Mouse (Mus musculus) CH12.LX (cell line): ENCODE results near the gene Acot7. TPM values are rescaled to one million over a fixed set of nuclear protein-coding genes. Genes with fewer than 3 reads are reported as not detected.
A peak's percentile ranks its signal among the peaks of the same experiment; 100 is the strongest.

Experiments
- DNase-seq: peaks from one replicate; pipeline ENCODE4 v3.0.0-alpha.2; 2013; ENCODE audit errors: extremely low read depth
- H3K27ac ChIP-seq: 2 replicates; pipeline ENCODE4 v1.5.1; 2012; ENCODE audit warnings: low read depth, mild to moderate bottlenecking, control low read depth, moderate library complexity; ENCODE audit not compliant: insufficient read depth
- H3K27me3 ChIP-seq: replicated peaks from 2 replicates; pipeline ENCODE3; 2012; ENCODE audit warnings: inconsistent platforms
- H3K36me3 ChIP-seq, 2 experiments: replicated peaks in 1 of 2; 2 replicates each; pipeline versions ENCODE3 to v1.6.1; 2012; ENCODE audit warnings: inconsistent platforms in 1 of 2, low read length in 1 of 2, mild to moderate bottlenecking in 1 of 2, mixed read lengths in 1 of 2, moderate library complexity in 1 of 2; ENCODE audit not compliant: control insufficient read depth in 1 of 2, insufficient read depth in 1 of 2
- H3K4me1 ChIP-seq, 2 experiments: 2 replicates each; pipeline ENCODE4 v1.6.1; 2012; ENCODE audit warnings: inconsistent platforms in 1 of 2, moderate library complexity in 1 of 2; ENCODE audit not compliant: insufficient read depth in 2 of 2, control insufficient read depth in 1 of 2
- H3K4me2 ChIP-seq: 2 replicates; pipeline ENCODE4 v1.6.1; 2012; ENCODE audit warnings: low read depth, mild to moderate bottlenecking, control low read depth; ENCODE audit not compliant: poor library complexity, insufficient read depth, severe bottlenecking
- H3K4me3 ChIP-seq, 3 experiments: fragments of 150-350 bp in 1 of 3; sonication (generic) in 1 of 3; replicated peaks in 1 of 3; 2 replicates each; pipeline versions ENCODE3 to v1.5.1; 2011 to 2012; ENCODE audit warnings: low read depth in 2 of 3, low read length in 2 of 3, mild to moderate bottlenecking in 2 of 3, moderate library complexity in 2 of 3, control low read depth in 1 of 3, improper control_type of control experiment in 1 of 3, inconsistent platforms in 1 of 3, mixed read lengths in 1 of 3; ENCODE audit not compliant: poor library complexity in 1 of 3
- H3K79me2 ChIP-seq: replicated peaks from 2 replicates; pipeline ENCODE4 v1.6.1; 2012; ENCODE audit warnings: mild to moderate bottlenecking, moderate library complexity; ENCODE audit not compliant: control insufficient read depth, poor library complexity, insufficient read depth, severe bottlenecking; ENCODE audit errors: extremely low read depth
- H3K9ac ChIP-seq: 2 replicates; pipeline ENCODE4 v1.6.1; 2012; ENCODE audit warnings: low read depth, mild to moderate bottlenecking, control low read depth, moderate library complexity; ENCODE audit not compliant: insufficient read depth
- H3K9me3 ChIP-seq: replicated peaks from 2 replicates; pipeline ENCODE3; 2012; ENCODE audit warnings: low read length, inconsistent platforms, mixed read lengths
- CHD1 ChIP-seq: IDR thresholded peaks from 2 replicates; pipeline ENCODE4 v1.6.1; 2012; ENCODE audit warnings: low read depth, low read length, improper control_type of control experiment, inconsistent platforms
- CTCF ChIP-seq, 2 experiments: IDR thresholded peaks in 1 of 2; conservative IDR thresholded peaks in 1 of 2; 2 replicates each; pipeline ENCODE4 v1.5.1; 2011 to 2012; ENCODE audit warnings: low read depth in 2 of 2, low read length in 2 of 2, improper control_type of control experiment in 1 of 2, inconsistent platforms in 1 of 2, mild to moderate bottlenecking in 1 of 2, moderate library complexity in 1 of 2
- E2F4 ChIP-seq: IDR thresholded peaks from 2 replicates; pipeline ENCODE4 v1.6.1; 2011; ENCODE audit warnings: low read depth, low read length, improper control_type of control experiment; ENCODE audit not compliant: insufficient replicate concordance
- ELF1 ChIP-seq: IDR thresholded peaks from 2 replicates; pipeline ENCODE4 v1.6.1; 2014; ENCODE audit warnings: low read depth, mild to moderate bottlenecking, inconsistent platforms, low read length, improper control_type of control experiment
- EP300 ChIP-seq: IDR thresholded peaks from 2 replicates; pipeline ENCODE4 v1.6.1; 2011; ENCODE audit warnings: low read length, improper control_type of control experiment
- ETS1 ChIP-seq: conservative IDR thresholded peaks from 2 replicates; pipeline ENCODE4 v1.6.1; 2012; ENCODE audit warnings: low read depth, mild to moderate bottlenecking, inconsistent platforms, low read length, improper control_type of control experiment, moderate library complexity
- GABPA ChIP-seq: IDR thresholded peaks from 2 replicates; pipeline ENCODE4 v1.6.1; 2012; ENCODE audit warnings: low read depth, low read length, improper control_type of control experiment, inconsistent platforms; ENCODE audit not compliant: insufficient replicate concordance
- HCFC1 ChIP-seq: IDR thresholded peaks from 2 replicates; pipeline ENCODE4 v1.6.1; 2012; ENCODE audit warnings: low read depth, mild to moderate bottlenecking, inconsistent platforms, low read length, improper control_type of control experiment
- IRF4 ChIP-seq: IDR thresholded peaks from 2 replicates; pipeline ENCODE4 v1.6.1; 2014; ENCODE audit warnings: low read depth, mild to moderate bottlenecking, inconsistent platforms, low read length, improper control_type of control experiment
- JUND ChIP-seq: conservative IDR thresholded peaks from 2 replicates; pipeline ENCODE4 v1.6.1; 2011; ENCODE audit warnings: low read depth, low read length, improper control_type of control experiment
- MAFK ChIP-seq: IDR thresholded peaks from 2 replicates; pipeline ENCODE4 v1.6.1; 2011; ENCODE audit warnings: low read length, improper control_type of control experiment; ENCODE audit not compliant: insufficient replicate concordance
- MAX ChIP-seq: IDR thresholded peaks from 2 replicates; pipeline ENCODE4 v1.6.1; 2011; ENCODE audit warnings: low read length, improper control_type of control experiment
- MAZ ChIP-seq: IDR thresholded peaks from 2 replicates; pipeline ENCODE4 v1.6.1; 2012; ENCODE audit warnings: low read depth, mild to moderate bottlenecking, inconsistent platforms, low read length, improper control_type of control experiment, moderate library complexity
- MXI1 ChIP-seq: IDR thresholded peaks from 2 replicates; pipeline ENCODE4 v1.6.1; 2011; ENCODE audit warnings: mild to moderate bottlenecking, low read depth, low read length, improper control_type of control experiment
- MYC ChIP-seq: IDR thresholded peaks from 2 replicates; pipeline ENCODE4 v1.6.1; 2011; ENCODE audit warnings: low read depth, mild to moderate bottlenecking, improper control_type of control experiment, low read length
- NELFE ChIP-seq: IDR thresholded peaks from 2 replicates; pipeline ENCODE4 v1.6.1; 2011; ENCODE audit warnings: low read depth, low read length, improper control_type of control experiment
- NRF1 ChIP-seq: IDR thresholded peaks from 2 replicates; pipeline ENCODE4 v1.6.1; 2014; ENCODE audit warnings: low read depth, mild to moderate bottlenecking, inconsistent platforms, low read length, improper control_type of control experiment, moderate library complexity
- PAX5 ChIP-seq: IDR thresholded peaks from 2 replicates; pipeline ENCODE4 v1.6.1; 2012; ENCODE audit warnings: low read length, inconsistent platforms, mixed read lengths
- POLR2AphosphoS2 ChIP-seq: IDR thresholded peaks from 2 replicates; pipeline ENCODE4 v1.6.1; 2011; ENCODE audit warnings: low read depth, low read length, improper control_type of control experiment
- RAD21 ChIP-seq: IDR thresholded peaks from 2 replicates; pipeline ENCODE4 v1.6.1; 2011; ENCODE audit warnings: low read depth, mild to moderate bottlenecking, low read length, improper control_type of control experiment, moderate library complexity
- SIN3A ChIP-seq: IDR thresholded peaks from 2 replicates; pipeline ENCODE4 v1.6.1; 2012; ENCODE audit warnings: low read length, improper control_type of control experiment, inconsistent platforms
- SMC3 ChIP-seq: IDR thresholded peaks from 2 replicates; pipeline ENCODE4 v1.6.1; 2011; ENCODE audit warnings: low read depth, low read length, improper control_type of control experiment
- TBP ChIP-seq: conservative IDR thresholded peaks from 2 replicates; pipeline ENCODE4 v1.6.1; 2011; ENCODE audit warnings: low read depth, low read length, improper control_type of control experiment
- TCF12 ChIP-seq: IDR thresholded peaks from 2 replicates; pipeline ENCODE4 v1.6.1; 2014; ENCODE audit warnings: low read depth, mild to moderate bottlenecking, inconsistent platforms, low read length, improper control_type of control experiment
- UBTF ChIP-seq: IDR thresholded peaks from 2 replicates; pipeline ENCODE4 v1.6.1; 2012; ENCODE audit warnings: low read depth, mild to moderate bottlenecking, inconsistent platforms, low read length, improper control_type of control experiment, moderate library complexity
- USF1 ChIP-seq: IDR thresholded peaks from 2 replicates; pipeline ENCODE4 v1.6.1; 2014; ENCODE audit warnings: low read depth, mild to moderate bottlenecking, inconsistent platforms, low read length, improper control_type of control experiment
- USF2 ChIP-seq: conservative IDR thresholded peaks from 2 replicates; pipeline ENCODE4 v1.6.1; 2011; ENCODE audit warnings: low read depth, low read length, improper control_type of control experiment
- ZC3H11A ChIP-seq: IDR thresholded peaks from 2 replicates; pipeline ENCODE4 v1.6.1; 2012; ENCODE audit warnings: low read depth, mild to moderate bottlenecking, inconsistent platforms, low read length, improper control_type of control experiment
- ZKSCAN1 ChIP-seq: IDR thresholded peaks from 2 replicates; pipeline ENCODE4 v1.6.1; 2012; ENCODE audit warnings: low read depth, inconsistent platforms, low read length, improper control_type of control experiment, borderline replicate concordance
- ZMIZ1 ChIP-seq: IDR thresholded peaks from 2 replicates; pipeline ENCODE4 v1.6.1; 2012; ENCODE audit warnings: low read depth, mild to moderate bottlenecking, inconsistent platforms, low read length, improper control_type of control experiment
- ZNF384 ChIP-seq: IDR thresholded peaks from 2 replicates; pipeline ENCODE4 v1.6.1; 2012; ENCODE audit warnings: low read depth, low read length, improper control_type of control experiment, inconsistent platforms
- dilution Hi-C: fragments of 300-500 bp; cut with MboI; formaldehyde crosslinking; loops from 2 replicates; pipeline ENCODE4 v1.14.3; 2020; ENCODE audit warnings: low sequenced_read_pairs; ENCODE audit not compliant: extremely low pct_unique_long_range_greater_than_20kb, extremely low pct_ligation_motif_present
- in situ Hi-C: fragments of 300-500 bp; cut with MboI; formaldehyde crosslinking; loops from 3 replicates; pipeline ENCODE4 v1.14.3; 2019; ENCODE audit warnings: low sequenced_read_pairs, low pct_ligation_motif_present, low pct_unique_long_range_greater_than_20kb, mixed read lengths
- polyA plus RNA-seq: library from polyadenylated mRNA; unstranded; fragments of >175 nt; gene quantifications from 2 replicates; pipeline ENCODE4 v1.2.1, GENCODE M21; 2012; ENCODE audit warnings: low read depth; ENCODE audit not compliant: insufficient read length
- total RNA-seq, 2 experiments: library from RNA; depleted of rRNA; stranded (reverse); fragments of 300-350 nt in 1 of 2; fragments of >200 nt in 1 of 2; gene quantifications; 2 replicates each; pipeline ENCODE4 v1.2.3; 2012 to 2014

Acot7 gene
- total and polyA plus RNA-seq, 3 experiments: 29.0 to 71.1 (median 61.6) TPM

DNA sequence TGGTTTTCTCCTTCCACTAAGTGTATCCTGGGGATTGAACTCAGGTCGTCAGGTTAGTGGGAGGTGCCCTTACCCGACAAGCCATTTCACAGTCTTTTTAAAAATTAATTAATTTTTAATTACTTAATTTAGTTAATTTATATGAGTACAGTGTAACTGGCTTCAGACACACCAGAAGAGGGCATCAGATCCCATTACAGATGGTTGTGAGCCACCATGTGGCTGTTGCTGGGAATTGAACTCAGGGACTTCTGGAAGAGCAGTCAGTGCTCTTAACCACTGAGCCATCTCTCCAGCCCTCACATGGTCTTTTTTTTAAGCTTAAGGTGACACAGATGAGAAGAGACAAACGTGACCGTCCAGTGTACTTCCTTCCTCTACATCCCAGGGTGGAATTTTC lies 22.9 kb upstream of the Acot7 start:
- in situ Hi-C loops: no loop called here
- H3K4me1 ChIP-seq: peaks cover 11 to 21% of the 10 kb centered on the region in 2 experiments
- dilution Hi-C loops: no loop called here

DNA sequence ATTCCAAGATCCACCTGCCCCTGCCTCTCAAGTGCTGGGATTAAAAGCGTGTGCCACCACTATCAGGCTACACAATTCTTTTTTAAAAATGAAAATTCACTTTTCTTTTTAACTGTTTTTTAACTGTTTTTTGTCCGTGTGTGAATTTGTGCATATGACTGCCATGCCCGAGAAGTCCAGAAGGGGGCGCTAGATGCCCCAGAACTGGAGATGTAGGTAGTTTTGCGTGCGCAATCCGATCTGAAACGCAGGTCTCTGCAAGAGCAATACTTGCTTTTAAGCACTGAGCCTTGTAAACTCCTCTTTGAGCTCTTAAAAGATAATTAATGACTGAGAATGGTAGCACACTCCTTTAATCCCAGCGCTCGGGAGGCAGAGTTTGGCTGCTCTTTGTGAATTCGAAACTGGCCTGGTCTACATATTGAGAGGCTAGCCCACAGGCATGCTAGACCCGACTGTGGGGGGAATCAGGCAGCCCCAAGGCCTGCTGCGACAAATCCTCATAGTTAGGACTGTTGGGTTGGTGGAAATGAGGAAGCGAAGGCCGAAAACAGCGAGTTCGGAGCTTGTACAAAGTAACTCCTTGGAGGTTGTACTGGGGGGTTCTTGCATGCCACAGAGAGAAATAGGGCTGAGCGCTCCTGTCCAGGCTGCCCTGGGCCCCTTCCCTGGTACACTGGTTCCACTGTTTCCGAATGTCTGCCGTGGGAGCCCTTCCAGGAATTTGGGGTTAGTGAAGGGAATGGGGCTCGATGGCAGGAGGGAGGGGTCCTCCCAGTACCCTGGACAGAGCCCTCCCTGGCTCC lies 20.0 kb upstream of the Acot7 start:
- Histone ChIP-seq H3K27ac (no peak overlapping the region), H3K4me2 (peak overlapping the region; percentile 65), H3K4me3 (peak overlapping the region in 1 of 3 experiments; percentile 1), H3K79me2 (no peaks in the 10 kb centered on the region), H3K9ac (0 out of 2 replicates have a peak overlapping the region, but pooled peaks have one; percentile 16), H3K36me3 (no peaks in the 10 kb centered on the region), H3K4me1 (peaks cover 12 to 26% of the 10 kb centered on the region in 2 experiments), H3K27me3 (peaks cover 67% of the 10 kb centered on the region), H3K9me3 (peaks cover 14% of the 10 kb centered on the region)
- in situ Hi-C loops (no loop called here), dilution Hi-C loops (no loop called here)
- peak; percentile 64 for DNase-seq
- TF ChIP-seq MAX (no peak), USF1 (no peak), RAD21 (peak; percentile 60), MAZ (no peak), ETS1 (no peak), JUND (no peak), NRF1 (peak; percentile 63), TBP (no peak), IRF4 (no peak; the same call in 1 of the 2 replicates), SMC3 (peak; percentile 45), CHD1 (no peak), ZMIZ1 (no peak), ZNF384 (no peak), HCFC1 (no peak), ELF1 (no peak), PAX5 (no peak), TCF12 (no peak), MAFK (no peak), E2F4 (no peak), GABPA (no peak), NELFE (no peak), ZC3H11A (no peak), USF2 (no peak), UBTF (no peak), SIN3A (peak; percentile 36; the same call in 1 of the 2 replicates), CTCF (conservative IDR thresholded peaks at IDR 0.05 in 1 of 2, IDR thresholded peaks at IDR 0.05 in 1 of 2; ENCODE audit: low read depth in 2 of 2, low read length in 2 of 2) (peak; percentile 85 to 96), ZKSCAN1 (no peak), MYC (peak; percentile 23; the same call in 1 of the 2 replicates), POLR2AphosphoS2 (no peak), EP300 (no peak)

More for the DNA sequence above, 22.9 kb upstream of the Acot7 start:
- peaks cover 16% of the 10 kb centered on the region for H3K9me3 ChIP-seq
- no peak for TF ChIP-seq UBTF
- TF ChIP-seq MAZ: no peak
- TF ChIP-seq ZKSCAN1: no peak
- TF ChIP-seq MXI1: no peak
- peak in 1 of 2 experiments; percentile 65; a peak in 2 of 4 replicates for TF ChIP-seq CTCF (conservative IDR thresholded peaks at IDR 0.05 in 1 of 2, IDR thresholded peaks at IDR 0.05 in 1 of 2; ENCODE audit: low read depth in 2 of 2, low read length in 2 of 2)
- no peak overlapping the region for H3K4me3 ChIP-seq
- DNase-seq: no peak
- peaks cover 77% of the 10 kb centered on the region for H3K27me3 ChIP-seq
- H3K4me2 ChIP-seq: no peak overlapping the region
- H3K27ac ChIP-seq: no peak overlapping the region
- no peak overlapping the region for H3K9ac ChIP-seq
- H3K79me2 ChIP-seq: no peaks in the 10 kb centered on the region
- H3K36me3 ChIP-seq: no peaks in the 10 kb centered on the region
